Mouse (Mus musculus) lung, postnatal 0 days (tissue): ENCODE measurements around the gene Tmem43. TPM values are rescaled to one million over a fixed set of nuclear protein-coding genes. Genes with fewer than 3 reads are reported as not detected.

Source experiments
- ATAC-seq: fragments of 200-750 bp; cut with Nextera tagmentation; 2 replicates; pipeline ENCODE4 v1.8.0; 2017; ENCODE audit warnings: moderate library complexity
- DNase-seq: peaks from one replicate; pipeline ENCODE4 v3.0.0-alpha.2; 2016; ENCODE audit warnings: low spot score
- H3K27ac ChIP-seq: fragments of 300-500 bp; sonication (generic); 2 replicates; pipeline ENCODE4 v1.5.1; 2014; ENCODE audit warnings: antibody characterized with exemption, mild to moderate bottlenecking, low read length, mixed read lengths
- H3K27me3 ChIP-seq: fragments of 300-500 bp; sonication (generic); replicated peaks from 2 replicates; pipeline ENCODE4 v1.6.1; 2014; ENCODE audit warnings: low read length, mixed read lengths; ENCODE audit not compliant: insufficient read depth
- H3K36me3 ChIP-seq: fragments of 300-500 bp; sonication (generic); 2 replicates; pipeline ENCODE4 v1.6.1; 2014; ENCODE audit warnings: low read length, mixed read lengths; ENCODE audit not compliant: insufficient read depth
- H3K4me1 ChIP-seq: fragments of 300-500 bp; sonication (generic); 2 replicates; pipeline ENCODE4 v1.6.1; 2014; ENCODE audit warnings: antibody characterized with exemption, low read depth, low read length, mixed read lengths; ENCODE audit not compliant: insufficient read depth
- H3K4me2 ChIP-seq: fragments of 300-500 bp; sonication (generic); replicated peaks from 2 replicates; pipeline ENCODE4 v1.6.1; 2014; ENCODE audit warnings: low read depth, mild to moderate bottlenecking, low read length, moderate library complexity, mixed read lengths
- H3K4me3 ChIP-seq: fragments of 300-500 bp; sonication (generic); 2 replicates; pipeline ENCODE4 v1.5.1; 2014; ENCODE audit warnings: low read depth, low read length
- H3K9ac ChIP-seq: fragments of 300-500 bp; sonication (generic); replicated peaks from 2 replicates; pipeline ENCODE4 v1.6.1; 2014; ENCODE audit warnings: low read depth, mild to moderate bottlenecking
- H3K9me3 ChIP-seq: fragments of 300-500 bp; sonication (generic); 2 replicates; pipeline ENCODE4 v1.6.1; 2016; ENCODE audit warnings: low read length, mixed read lengths
- CTCF ChIP-seq: IDR thresholded peaks from 2 replicates; pipeline ENCODE4 v1.5.1; 2016; ENCODE audit warnings: antibody characterized with exemption, mild to moderate bottlenecking
- EP300 ChIP-seq: IDR thresholded peaks from 2 replicates; pipeline ENCODE4 v1.6.1; 2016; ENCODE audit warnings: antibody characterized with exemption, mild to moderate bottlenecking, control low read depth
- WGBS: fragments of 180-500 bp; shearing (Covaris S2); extraction: QIAGEN DNeasy Blood & Tissue Kit; methylation state at CpG from one replicate; pipeline ENCODE4 v1.1.7; 2014; 5-methylcytosine and 5-hydroxymethylcytosine counted together
- polyA plus RNA-seq: library from polyadenylated mRNA; unstranded; fragments of >200 nt; fragmentation: Nextera tagmentation; extraction: Ambion mirVana; gene quantifications from 2 replicates; pipeline ENCODE4 v1.2.1, GENCODE M21; 2015

Gene Tmem43
- polyA plus RNA-seq, 1 experiment from 2014 or later = 69.4 TPM

- no peaks in the 10 kb centered on the region; the same call in 1 of the 2 replicates for H3K4me1 ChIP-seq
- no peak overlapping the region for H3K4me3 ChIP-seq
- ATAC-seq = 0 out of 2 replicates have a peak, but pooled peaks have one; percentile 15
- WGBS = 92% methylated on average over 2 of the region's 2 CpGs
- DNase-seq = no peak
- H3K9me3 ChIP-seq = no peaks in the 10 kb centered on the region
- H3K4me2 ChIP-seq = no peak overlapping the region
- no peak overlapping the region for H3K27ac ChIP-seq
- H3K36me3 ChIP-seq = peaks cover 60% of the 10 kb centered on the region
- H3K9ac ChIP-seq = no peak overlapping the region
- no peak for TF ChIP-seq EP300
- no peak for TF ChIP-seq CTCF
- H3K27me3 ChIP-seq = no peaks in the 10 kb centered on the region
Measured at GRCm38 (mm10) chr6:91483371-91483770, 9.9 kb downstream of the Tmem43 start.

- no peak for ATAC-seq
- H3K4me1 ChIP-seq = peaks cover 4% of the 10 kb centered on the region; the same call in 1 of the 2 replicates
Measured at GRCm38 (mm10) chr6:91486736-91487453, 13.4 kb downstream of the Tmem43 start.

GRCm38 (mm10) chr6:91488496-91489212 is 15.2 kb downstream of the Tmem43 start:
- H3K4me2 ChIP-seq = no peak overlapping the region
- no peak overlapping the region for H3K4me3 ChIP-seq
- peak overlapping the region; percentile 86 for H3K27ac ChIP-seq
- TF ChIP-seq CTCF (no peak), EP300 (peak; percentile 90)
- H3K4me1 ChIP-seq = peaks cover 4% of the 10 kb centered on the region; the same call in 1 of the 2 replicates
- DNase-seq = peak; percentile 99
- H3K36me3 ChIP-seq = peaks cover 28% of the 10 kb centered on the region; the same call in 1 of the 2 replicates
- H3K9ac ChIP-seq = no peak overlapping the region
- ATAC-seq = peak; percentile 95
- 34% methylated on average over 9 of the region's 9 CpGs for WGBS
- H3K27me3 ChIP-seq = no peaks in the 10 kb centered on the region
- H3K9me3 ChIP-seq = no peaks in the 10 kb centered on the region

More at GRCm38 (mm10) chr6:91486736-91487453, 13.4 kb downstream of the Tmem43 start:
- peaks cover 35% of the 10 kb centered on the region for H3K36me3 ChIP-seq
- no peak overlapping the region for H3K4me2 ChIP-seq
- no peak for DNase-seq
- 86% methylated on average over 15 of the region's 15 CpGs for WGBS
- H3K4me3 ChIP-seq = no peak overlapping the region
- H3K27ac ChIP-seq = no peak overlapping the region
- H3K9me3 ChIP-seq = no peaks in the 10 kb centered on the region
- no peak overlapping the region for H3K9ac ChIP-seq
- H3K27me3 ChIP-seq = no peaks in the 10 kb centered on the region
- TF ChIP-seq EP300 (no peak), CTCF (no peak)

GRCm38 (mm10) chr6:91489872-91490271 is 16.4 kb downstream of the Tmem43 start:
- 86% methylated on average over 10 of the region's 10 CpGs for WGBS
- peak overlapping the region; percentile 86 for H3K27ac ChIP-seq
- H3K9me3 ChIP-seq = no peaks in the 10 kb centered on the region
- no peak overlapping the region for H3K4me2 ChIP-seq
- H3K27me3 ChIP-seq = no peaks in the 10 kb centered on the region
- H3K9ac ChIP-seq = no peak overlapping the region
- ATAC-seq (no peak), DNase-seq (no peak)
- H3K4me3 ChIP-seq = no peak overlapping the region
- peaks cover 4% of the 10 kb centered on the region; the same call in 1 of the 2 replicates for H3K4me1 ChIP-seq
- TF ChIP-seq EP300 (no peak), CTCF (no peak)
- H3K36me3 ChIP-seq = peaks cover 21% of the 10 kb centered on the region; the same call in 1 of the 2 replicates

GRCm38 (mm10) chr6:91491004-91491403 is 17.5 kb downstream of the Tmem43 start:
- TF ChIP-seq CTCF (no peak), EP300 (no peak)
- Histone ChIP-seq H3K27me3 (no peaks in the 10 kb centered on the region), H3K4me2 (no peak overlapping the region), H3K27ac (0 out of 2 replicates have a peak overlapping the region, but pooled peaks have one; percentile 2), H3K9me3 (no peaks in the 10 kb centered on the region), H3K4me1 (peaks cover 4% of the 10 kb centered on the region; the same call in 1 of the 2 replicates), H3K36me3 (peaks cover 16% of the 10 kb centered on the region; the same call in 1 of the 2 replicates), H3K4me3 (no peak overlapping the region), H3K9ac (no peak overlapping the region)
- no peak for ATAC-seq
- DNase-seq = peak; percentile 31
- 44% methylated on average over 6 of the region's 6 CpGs for WGBS

- 72% methylated on average over 10 of the region's 10 CpGs for WGBS
- ATAC-seq = no peak
- DNase-seq = no peak
- Histone ChIP-seq H3K9ac (no peak overlapping the region), H3K36me3 (peaks cover 14% of the 10 kb centered on the region), H3K4me3 (no peak overlapping the region), H3K4me2 (no peak overlapping the region), H3K27ac (no peak overlapping the region), H3K4me1 (peaks cover 4% of the 10 kb centered on the region; the same call in 1 of the 2 replicates), H3K9me3 (no peaks in the 10 kb centered on the region), H3K27me3 (no peaks in the 10 kb centered on the region)
- TF ChIP-seq CTCF (no peak), EP300 (no peak)
Measured at GRCm38 (mm10) chr6:91493053-91493452, 19.6 kb downstream of the Tmem43 start.
